Mouse (Mus musculus): ENCODE data around the gene Tnfsf12. TPM values are rescaled to one million over a fixed set of nuclear protein-coding genes. Genes with fewer than 3 reads are reported as not detected.
A peak's percentile ranks its signal among the peaks of the same experiment; 100 is the strongest.

Tnfsf12 gene
- polyA plus RNA-seq, 1 experiment from 2014 or later, result 6.9 TPM

GRCm38 (mm10) chr11:69662967-69663671 lies 32.5 kb downstream of the Tnfsf12 start:
- H3K4me3 ChIP-seq (ENCODE audit: low read depth, low read length), result peak overlapping the region; percentile 53
- TF ChIP-seq CTCF (IDR thresholded peaks at IDR 0.05; ENCODE audit: low read depth), result no peak
- no peak for TF ChIP-seq EP300 (optimal IDR thresholded peaks at IDR 0.05)
- H3K9ac ChIP-seq (ENCODE audit: low read length), result peak overlapping the region; percentile 39
- H3K36me3 ChIP-seq (ENCODE audit: control insufficient read depth, insufficient read depth, low read length), result peaks cover 6% of the 10 kb centered on the region
- peak overlapping the region; percentile 96 for H3K27ac ChIP-seq (replicated peaks)
- H3K4me1 ChIP-seq (replicated peaks; ENCODE audit: control insufficient read depth, insufficient read depth), result 0 out of 2 replicates have a peak, but pooled peaks cover 2% of the 10 kb centered on the region
- WGBS, result 56% methylated on average over 13 of the region's 13 CpGs
- ATAC-seq (ENCODE audit: low FRiP score, low TSS enrichment) (no peak), DNase-seq (ENCODE audit: low spot score) (no peak)
- H3K4me2 ChIP-seq (replicated peaks; ENCODE audit: low read depth), result peak overlapping the region; percentile 44
- H3K9me3 ChIP-seq (ENCODE audit: control insufficient read depth, low read length), result no peaks in the 10 kb centered on the region
- no peaks in the 10 kb centered on the region for H3K27me3 ChIP-seq (ENCODE audit: control insufficient read depth, insufficient read depth, low read length)

DNA sequence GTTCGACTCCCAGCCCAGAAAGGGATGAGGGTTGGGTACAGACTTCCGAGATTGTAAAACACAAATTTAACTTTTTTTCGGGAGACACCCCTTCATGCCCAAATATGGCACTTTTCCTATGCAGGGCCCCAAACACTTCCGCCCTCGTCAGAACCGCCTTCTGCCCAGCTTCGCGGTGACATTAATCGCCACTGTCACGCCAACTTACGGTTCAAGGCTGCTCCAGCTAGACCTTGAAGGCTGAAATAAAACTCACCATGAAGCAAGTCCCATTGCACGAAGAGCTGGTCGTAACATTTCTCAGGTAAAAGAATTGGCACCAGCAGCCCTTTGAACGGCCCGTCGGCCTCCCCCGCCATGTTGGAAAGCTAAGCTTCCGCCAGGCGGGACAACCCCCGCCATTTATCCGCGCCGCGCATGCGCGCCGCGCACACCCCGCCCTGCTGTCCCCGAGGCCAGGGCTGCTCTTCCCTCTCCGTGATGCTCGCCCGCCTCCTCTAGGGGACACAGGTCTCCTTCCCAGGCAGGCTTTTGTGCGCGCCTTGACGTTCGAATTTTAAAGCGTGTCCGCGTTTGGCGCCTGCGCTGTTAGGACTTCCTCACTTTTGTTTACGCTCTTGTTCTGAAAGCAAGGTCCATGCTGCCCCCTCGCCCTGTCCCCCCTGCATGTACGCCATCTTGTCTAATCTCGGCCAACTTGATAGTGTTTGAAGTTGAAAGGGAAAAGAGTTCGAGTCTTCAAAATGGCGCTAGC lies 33.3 kb downstream of the Tnfsf12 start, which contains the start of gene Mpdu1:
Gene Mpdu1, minus strand, starts transcription at position 430 of the 754 bp plus-strand sequence.
- Histone ChIP-seq H3K36me3 (ENCODE audit: control insufficient read depth, insufficient read depth, low read length) (peaks cover 7% of the 10 kb centered on the region), H3K4me1 (replicated peaks; ENCODE audit: control insufficient read depth, insufficient read depth) (0 out of 2 replicates have a peak, but pooled peaks cover 2% of the 10 kb centered on the region), H3K9me3 (ENCODE audit: control insufficient read depth, low read length) (no peaks in the 10 kb centered on the region), H3K4me3 (ENCODE audit: low read depth, low read length) (peak within 1 kb of the TSS; percentile 53), H3K9ac (ENCODE audit: low read length) (peak within 1 kb of the TSS; percentile 65), H3K4me2 (replicated peaks; ENCODE audit: low read depth) (peak within 1 kb of the TSS; percentile 44), H3K27me3 (ENCODE audit: control insufficient read depth, insufficient read depth, low read length) (no peaks in the 10 kb centered on the region), H3K27ac (replicated peaks) (peak within 1 kb of the TSS; percentile 96)
- WGBS, result under 1% methylated on average over 48 of the region's 48 CpGs
- TF ChIP-seq EP300 (optimal IDR thresholded peaks at IDR 0.05), result peak; percentile 80
- TF ChIP-seq CTCF (IDR thresholded peaks at IDR 0.05; ENCODE audit: low read depth), result peak; percentile 65
- peak; percentile 95 for DNase-seq (ENCODE audit: low spot score)
- peak; percentile 93 for ATAC-seq (ENCODE audit: low FRiP score, low TSS enrichment)

DNA sequence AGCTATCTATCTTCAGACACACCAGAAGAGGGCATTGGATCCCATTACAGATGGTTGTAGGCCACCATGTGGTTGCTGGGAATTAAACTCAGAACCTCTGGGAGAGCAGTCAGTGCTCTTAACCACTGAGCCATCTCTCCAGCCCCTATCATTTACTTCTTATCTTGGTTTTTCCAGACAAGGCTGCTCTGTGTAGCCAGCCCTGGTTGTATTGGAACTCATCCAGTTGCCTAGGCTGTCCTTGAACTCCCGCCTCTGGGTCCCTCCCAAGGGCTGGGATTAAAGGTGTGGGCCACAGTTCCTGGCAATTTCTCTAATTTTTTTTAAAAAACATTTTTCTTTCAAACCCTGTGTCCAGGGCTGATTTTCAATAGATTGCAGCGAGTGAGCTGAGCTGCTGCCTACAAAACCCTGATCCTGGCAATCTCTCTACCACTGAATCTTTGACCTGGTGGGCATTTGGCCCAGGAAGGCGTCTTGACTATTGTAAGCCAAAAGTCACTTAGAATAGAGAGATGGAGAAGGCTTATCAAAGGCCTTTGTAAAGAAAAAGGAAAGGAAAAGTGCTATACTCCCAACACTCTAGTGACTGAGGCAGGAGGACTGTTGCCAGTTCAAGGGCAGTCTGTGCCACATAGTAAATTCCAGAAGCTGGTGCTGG lies 34.3 kb downstream of the Tnfsf12 start:
- no peak for ATAC-seq (ENCODE audit: low FRiP score, low TSS enrichment)
- WGBS, result 51% methylated on average over 3 of the region's 3 CpGs
- peaks cover 8% of the 10 kb centered on the region for H3K36me3 ChIP-seq (ENCODE audit: control insufficient read depth, insufficient read depth, low read length)

DNA sequence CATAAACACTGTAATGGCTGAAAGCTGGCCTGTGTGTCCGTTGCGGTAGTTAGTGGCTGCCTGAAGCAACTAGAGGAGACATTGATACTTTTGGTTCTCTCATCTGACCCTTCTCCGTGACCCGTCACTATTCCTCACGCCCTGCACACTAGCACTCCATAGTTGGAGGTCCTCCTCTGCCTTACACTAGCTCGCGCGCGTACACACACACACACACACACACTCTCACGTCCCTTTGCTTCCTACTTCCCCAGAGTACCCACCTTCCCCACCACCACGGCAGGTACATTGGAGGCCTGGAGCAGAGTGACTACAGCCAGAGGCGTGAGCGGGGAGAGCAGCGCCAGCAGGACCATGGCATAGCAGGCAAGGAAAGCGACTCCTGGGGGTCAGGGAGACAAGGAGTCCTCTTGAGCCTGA lies 38.2 kb downstream of the Tnfsf12 start:
- Histone ChIP-seq H3K4me3 (ENCODE audit: low read depth, low read length) (no peak overlapping the region), H3K4me2 (replicated peaks; ENCODE audit: low read depth) (no peak overlapping the region), H3K9ac (ENCODE audit: low read length) (no peak overlapping the region), H3K9me3 (ENCODE audit: control insufficient read depth, low read length) (no peaks in the 10 kb centered on the region), H3K36me3 (ENCODE audit: control insufficient read depth, insufficient read depth, low read length) (peaks cover 17% of the 10 kb centered on the region), H3K27ac (replicated peaks) (peak overlapping the region; percentile 86; the same call in 1 of the 2 replicates), H3K4me1 (replicated peaks; ENCODE audit: control insufficient read depth, insufficient read depth) (no peaks in the 10 kb centered on the region), H3K27me3 (ENCODE audit: control insufficient read depth, insufficient read depth, low read length) (no peaks in the 10 kb centered on the region)
- DNase-seq (ENCODE audit: low spot score) (no peak), ATAC-seq (ENCODE audit: low FRiP score, low TSS enrichment) (no peak)
- 75% methylated on average over 15 of the region's 15 CpGs for WGBS
- TF ChIP-seq EP300 (optimal IDR thresholded peaks at IDR 0.05) (no peak), CTCF (IDR thresholded peaks at IDR 0.05; ENCODE audit: low read depth) (no peak)

More for the DNA sequence above, 34.3 kb downstream of the Tnfsf12 start:
- H3K27ac ChIP-seq (replicated peaks), result peak overlapping the region; percentile 96
- peak overlapping the region; percentile 44 for H3K4me2 ChIP-seq (replicated peaks; ENCODE audit: low read depth)
- 0 out of 2 replicates have a peak, but pooled peaks cover 2% of the 10 kb centered on the region for H3K4me1 ChIP-seq (replicated peaks; ENCODE audit: control insufficient read depth, insufficient read depth)
- H3K27me3 ChIP-seq (ENCODE audit: control insufficient read depth, insufficient read depth, low read length), result no peaks in the 10 kb centered on the region
- TF ChIP-seq CTCF (IDR thresholded peaks at IDR 0.05; ENCODE audit: low read depth) (peak; percentile 15; the same call in 1 of the 2 replicates), EP300 (optimal IDR thresholded peaks at IDR 0.05) (no peak)
- DNase-seq (ENCODE audit: low spot score), result no peak
- peak overlapping the region; percentile 65 for H3K9ac ChIP-seq (ENCODE audit: low read length)
- peak overlapping the region; percentile 53 for H3K4me3 ChIP-seq (ENCODE audit: low read depth, low read length)
- no peaks in the 10 kb centered on the region for H3K9me3 ChIP-seq (ENCODE audit: control insufficient read depth, low read length)

DNA sequence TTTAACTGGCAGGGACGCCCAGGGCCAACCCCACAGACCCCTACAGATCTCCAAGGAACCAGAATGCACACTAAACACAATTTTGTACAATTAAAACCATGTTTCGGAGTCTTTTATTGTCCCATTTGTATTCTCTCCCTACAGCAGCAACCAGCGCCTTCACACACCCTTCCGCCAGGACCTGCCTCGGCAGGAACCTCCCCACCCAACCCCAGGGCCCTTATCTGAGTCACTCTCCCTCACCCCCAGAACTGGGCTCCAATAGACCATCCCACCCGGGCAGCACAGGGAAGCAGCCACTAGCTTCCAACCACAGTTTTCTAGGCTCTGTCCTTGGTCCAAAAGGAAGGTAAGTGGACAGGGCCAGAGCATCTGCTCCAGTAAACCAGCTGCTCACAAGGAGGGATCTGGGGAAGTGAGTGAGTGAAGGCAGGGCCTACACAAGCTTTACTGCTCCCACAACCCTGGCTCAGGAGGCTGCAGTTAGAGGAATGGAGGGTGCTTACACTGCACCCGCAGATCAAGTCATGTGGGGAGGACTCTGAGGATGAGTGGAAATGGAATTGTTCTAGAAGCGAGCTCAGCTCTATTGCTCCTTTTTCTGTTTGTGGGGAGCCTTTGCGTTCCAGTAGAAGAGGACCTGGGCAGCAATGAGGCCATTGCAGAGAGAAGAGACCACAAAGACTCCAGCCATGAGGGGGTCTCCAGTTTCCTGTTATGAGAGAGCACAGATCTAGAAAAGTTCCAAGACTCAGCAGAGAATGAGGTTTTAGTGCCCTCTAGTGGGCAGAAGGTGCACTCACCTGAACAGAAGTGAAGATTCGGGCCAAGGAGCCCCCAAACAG lies 38.8 kb downstream of the Tnfsf12 start:
- ATAC-seq (ENCODE audit: low FRiP score, low TSS enrichment) (no peak), DNase-seq (ENCODE audit: low spot score) (peak; percentile 53)
- Histone ChIP-seq H3K27me3 (ENCODE audit: control insufficient read depth, insufficient read depth, low read length) (no peaks in the 10 kb centered on the region), H3K9me3 (ENCODE audit: control insufficient read depth, low read length) (no peaks in the 10 kb centered on the region), H3K27ac (replicated peaks) (peak overlapping the region; percentile 86), H3K9ac (ENCODE audit: low read length) (peak overlapping the region; percentile 41; the same call in 1 of the 2 replicates), H3K4me1 (replicated peaks; ENCODE audit: control insufficient read depth, insufficient read depth) (no peaks in the 10 kb centered on the region), H3K4me2 (replicated peaks; ENCODE audit: low read depth) (peak overlapping the region; percentile 48), H3K36me3 (ENCODE audit: control insufficient read depth, insufficient read depth, low read length) (peaks cover 24% of the 10 kb centered on the region), H3K4me3 (ENCODE audit: low read depth, low read length) (peak overlapping the region; percentile 15; the same call in 1 of the 2 replicates)
- TF ChIP-seq EP300 (optimal IDR thresholded peaks at IDR 0.05) (no peak), CTCF (IDR thresholded peaks at IDR 0.05; ENCODE audit: low read depth) (peak; percentile 87)
- WGBS, result 54% methylated on average over 10 of the region's 10 CpGs

Measured in stomach, postnatal 0 days (tissue).